Mouse (Mus musculus): ENCODE data around the gene Kmt2c.

DNA sequence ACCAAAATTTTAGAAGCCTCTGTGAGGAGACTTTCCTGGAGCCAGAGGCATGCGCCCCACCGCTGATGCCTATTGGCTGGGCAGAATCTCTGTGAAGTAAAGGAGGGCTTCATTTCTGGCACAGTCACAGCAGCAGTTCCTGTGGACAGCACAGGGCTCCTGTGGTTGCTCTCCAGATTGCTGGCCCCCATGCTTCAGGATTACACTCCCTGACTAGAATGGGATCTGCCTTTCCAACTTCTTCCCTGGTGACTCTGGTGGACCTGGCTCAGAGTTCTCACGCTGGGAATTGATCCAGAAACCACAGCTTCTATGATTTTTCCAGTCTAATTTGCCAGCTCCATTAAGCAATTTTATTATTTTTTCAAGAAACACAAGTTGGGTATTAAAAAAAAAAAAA is 45.5 kb upstream of the Kmt2c start:
- TF ChIP-seq EP300 (IDR thresholded peaks at IDR 0.05; ENCODE audit: low read depth) (no peak), CTCF (IDR thresholded peaks at IDR 0.05; ENCODE audit: low read depth) (no peak)

Data from liver, embryonic 14.5 days (tissue).